Mouse (Mus musculus): ENCODE results near the gene Lrrc57.

Gene Lrrc57

GRCm38 (mm10) chr2:120565363-120565762 lies 44.0 kb downstream of the Lrrc57 start:
- POLR2A ChIA-PET: interaction anchor here in 1 of 4 experiments (2.3 kb wide), 1 partner anchor 12 kb away, joined by 8 read pairs; no protein-coding TSS in a partner anchor
- CTCF ChIA-PET: no interaction called here

GRCm38 (mm10) chr2:120564548-120565188 lies 44.7 kb downstream of the Lrrc57 start:
- ChIA-PET CTCF (interaction anchor here in 1 of 4 experiments (3.9 kb wide), 1 partner anchor 86 kb away, joined by 10 read pairs; no protein-coding TSS in a partner anchor), POLR2A (interaction anchor here in 2 of 4 experiments (0.8 to 5.0 kb wide), 24 partner anchors 9 to 62 kb away, joined by 3 to 61 read pairs (median 8); partner anchors contain the start of genes Haus2 (in 2 of the 2) and Lrrc57 (in 2 of the 2))

- ChIA-PET POLR2A (interaction anchor here (0.6 to 5.0 kb wide), 47 partner anchors 9 to 577 kb away, joined by 3 to 61 read pairs (median 4); partner anchors contain the start of genes Haus2 (in 2 of the 4), Lrrc57 (in 2 of the 4), Adal (in 1 of the 4) and Ganc (in 1 of the 4)), CTCF (interaction anchor here in 2 of 4 experiments (1.1 to 3.9 kb wide), 2 partner anchors 85 kb away, joined by 3 to 10 read pairs; no protein-coding TSS in a partner anchor)
These were observed 45.9 kb downstream of the Lrrc57 start, which contains the start of gene Zfp106 for GRCm38 (mm10) chr2:120563235-120563990. TSS of gene Zfp106 (minus strand) at chr2:120563843.

- ChIA-PET POLR2A (interaction anchor here in 3 of 4 experiments (0.6 to 5.0 kb wide), 36 partner anchors 9 to 160 kb away, joined by 3 to 61 read pairs (median 4); partner anchors contain the start of genes Haus2 (in 2 of the 3), Lrrc57 (in 2 of the 3) and Ganc (in 1 of the 3)), CTCF (interaction anchor here (0.6 to 3.9 kb wide), 7 partner anchors 10 to 158 kb away, joined by 3 to 10 read pairs (median 4); no protein-coding TSS in a partner anchor)
These were observed 46.5 kb downstream of the Lrrc57 start for GRCm38 (mm10) chr2:120562859-120563234.

- POLR2A ChIA-PET: interaction anchor here (0.6 to 5.0 kb wide), 24 partner anchors 8 to 1400 kb away, joined by 3 to 61 read pairs (median 4); partner anchors contain the start of genes Haus2 (in 2 of the 4) and Lrrc57 (in 2 of the 4)
- CTCF ChIA-PET: interaction anchor here in 2 of 4 experiments (0.6 to 3.9 kb wide), 3 partner anchors 14 to 105 kb away, joined by 3 to 10 read pairs (median 3); no protein-coding TSS in a partner anchor
These were observed 47.8 kb downstream of the Lrrc57 start for GRCm38 (mm10) chr2:120561524-120561923.

- ChIA-PET CTCF (no interaction called here), POLR2A (interaction anchor here in 2 of 4 experiments (0.6 to 2.3 kb wide), 5 partner anchors 10 to 79 kb away, joined by 3 to 22 read pairs (median 4); no protein-coding TSS in a partner anchor)
These were observed 50.5 kb downstream of the Lrrc57 start for GRCm38 (mm10) chr2:120558813-120559212.

GRCm38 (mm10) chr2:120556868-120557267 lies 52.5 kb downstream of the Lrrc57 start:
- ChIA-PET CTCF (no interaction called here), POLR2A (interaction anchor here in 2 of 4 experiments (0.8 to 2.3 kb wide), 9 partner anchors 9 to 39 kb away, joined by 3 to 22 read pairs (median 5); partner anchors contain the start of gene Snap23 (in 1 of the 2))

Measured in embryonic stem cell, embryonic (primary cell).